Mouse (Mus musculus) MEL (cell line): ENCODE results near the gene Hoxd8. TPM values are rescaled to one million over a fixed set of nuclear protein-coding genes. Genes with fewer than 3 reads are reported as not detected.

Experiments used
- DNase-seq: peaks from one replicate; pipeline ENCODE4 v3.0.0; 2011; ENCODE audit warnings: low read depth, low spot score
- H3K27ac ChIP-seq: 2 replicates; pipeline ENCODE4 v1.5.1; 2012; ENCODE audit warnings: low read depth, mild to moderate bottlenecking, control low read depth, low read length, moderate library complexity; ENCODE audit not compliant: control insufficient read depth
- H3K27me3 ChIP-seq, 2 experiments: fragments of 150-350 bp in 1 of 2; sonication (generic) in 1 of 2; 2 replicates each; pipeline ENCODE4 v1.6.1; 2012; ENCODE audit warnings: low read length in 2 of 2, mild to moderate bottlenecking in 2 of 2, improper control_type of control experiment in 1 of 2, moderate library complexity in 1 of 2; ENCODE audit not compliant: insufficient read depth in 2 of 2, control insufficient read depth in 1 of 2
- H3K36me3 ChIP-seq, 2 experiments: 2 replicates each; pipeline ENCODE4 v1.6.1; 2012 to 2014; ENCODE audit warnings: low read length in 2 of 2, improper control_type of control experiment in 1 of 2, inconsistent platforms in 1 of 2, mild to moderate bottlenecking in 1 of 2; ENCODE audit not compliant: insufficient read depth in 2 of 2, control insufficient read depth in 1 of 2
- H3K4me1 ChIP-seq, 2 experiments: fragments of 150-350 bp in 1 of 2; sonication (generic) in 1 of 2; 2 replicates each; pipeline ENCODE4 v1.6.1; 2012; ENCODE audit warnings: low read length in 2 of 2, improper control_type of control experiment in 1 of 2, mild to moderate bottlenecking in 1 of 2; ENCODE audit not compliant: insufficient read depth in 2 of 2, control insufficient read depth in 1 of 2
- H3K4me3 ChIP-seq, 2 experiments: fragments of 150-350 bp in 1 of 2; sonication (generic) in 1 of 2; 2 replicates each; pipeline ENCODE4 v1.5.1; 2012; ENCODE audit warnings: low read depth in 2 of 2, low read length in 2 of 2, mild to moderate bottlenecking in 2 of 2, moderate library complexity in 2 of 2, control low read depth in 1 of 2, improper control_type of control experiment in 1 of 2; ENCODE audit not compliant: control insufficient read depth in 1 of 2, insufficient read depth in 1 of 2
- H3K79me2 ChIP-seq: 2 replicates; pipeline ENCODE4 v1.6.1; 2012; ENCODE audit warnings: mild to moderate bottlenecking, low read length, moderate library complexity; ENCODE audit not compliant: control insufficient read depth, poor library complexity, insufficient read depth
- H3K9ac ChIP-seq: 2 replicates; pipeline ENCODE4 v1.6.1; 2012; ENCODE audit warnings: low read depth, mild to moderate bottlenecking, control low read depth, low read length, moderate library complexity; ENCODE audit not compliant: control insufficient read depth, poor library complexity, severe bottlenecking
- H3K9me3 ChIP-seq: fragments of 150-350 bp; sonication (generic); replicated peaks from 2 replicates; pipeline ENCODE4 v1.6.1; 2012; ENCODE audit warnings: mild to moderate bottlenecking, low read length, improper control_type of control experiment, moderate library complexity; ENCODE audit not compliant: insufficient read depth
- EP300 ChIP-seq, 2 experiments: IDR thresholded peaks; 2 replicates each; pipeline ENCODE4 v1.6.1; 2011; ENCODE audit warnings: improper control_type of control experiment in 2 of 2, low read length in 2 of 2, low read depth in 1 of 2, mild to moderate bottlenecking in 1 of 2
- MAX ChIP-seq: IDR thresholded peaks from 2 replicates; pipeline ENCODE4 v1.6.1; 2011; ENCODE audit warnings: low read length, improper control_type of control experiment
- MAZ ChIP-seq: IDR thresholded peaks from 2 replicates; pipeline ENCODE4 v1.6.1; 2012; ENCODE audit warnings: low read depth, mild to moderate bottlenecking, inconsistent platforms, low read length, improper control_type of control experiment
- POLR2AphosphoS5 ChIP-seq: IDR thresholded peaks from 2 replicates; pipeline ENCODE4 v1.6.1; 2012; ENCODE audit warnings: low read depth, borderline replicate concordance, mild to moderate bottlenecking, inconsistent platforms, low read length, moderate library complexity, mixed read lengths
- RAD21 ChIP-seq: IDR thresholded peaks from 2 replicates; pipeline ENCODE4 v1.6.1; 2011; ENCODE audit warnings: mild to moderate bottlenecking, low read depth, low read length, improper control_type of control experiment
- USF2 ChIP-seq, 2 experiments: IDR thresholded peaks; 2 replicates each; pipeline ENCODE4 v1.6.1; 2011 to 2012; ENCODE audit warnings: improper control_type of control experiment in 2 of 2, low read length in 2 of 2, borderline replicate concordance in 1 of 2, inconsistent platforms in 1 of 2, low read depth in 1 of 2, mild to moderate bottlenecking in 1 of 2; ENCODE audit not compliant: insufficient read depth in 1 of 2
- ZNF384 ChIP-seq: IDR thresholded peaks from 2 replicates; pipeline ENCODE4 v1.6.1; 2012; ENCODE audit warnings: low read depth, mild to moderate bottlenecking, inconsistent platforms, low read length, improper control_type of control experiment
- polyA plus RNA-seq, 2 experiments: library from polyadenylated mRNA; stranded (reverse) in 1 of 2; unstranded in 1 of 2; fragments of >175 nt in 1 of 2; fragments of >200 nt in 1 of 2; gene quantifications; 2 replicates each; pipeline versions ENCODE4 v1.2.1 to v1.2.4; 2012; ENCODE audit warnings: low replicate concordance in 2 of 2, low read depth in 1 of 2; ENCODE audit not compliant: insufficient read length in 2 of 2, insufficient read depth in 1 of 2, missing spikeins in 1 of 2
- total RNA-seq: library from RNA; depleted of rRNA; stranded (reverse); fragments of 300-350 nt; gene quantifications from 2 replicates; pipeline ENCODE4 v1.2.3, GENCODE M21; 2012

The Hoxd8 gene
- total and polyA plus RNA-seq, 3 experiments: 4.7 to 7.4 TPM; not detected in 1

- peaks cover 0 to 1% of the 10 kb centered on the region in 2 experiments; a peak in 1 of 4 replicates for H3K27me3 ChIP-seq
- no peak for TF ChIP-seq EP300 (IDR thresholded peaks at IDR 0.05; ENCODE audit: low read depth in 1 of 2, low read length in 2 of 2)
- no peak for TF ChIP-seq MAX
- TF ChIP-seq USF2 (IDR thresholded peaks at IDR 0.05; ENCODE audit: borderline replicate concordance in 1 of 2, insufficient read depth in 1 of 2, low read depth in 1 of 2, low read length in 2 of 2): no peak
- TF ChIP-seq, all 39 proteins: peak for 0
- Histone ChIP-seq H3K27ac (no peak overlapping the region), H3K9ac (no peak overlapping the region), H3K4me3 (no peak overlapping the region), H3K9me3 (no peaks in the 10 kb centered on the region), H3K79me2 (peaks cover 6% of the 10 kb centered on the region; the same call in 1 of the 2 replicates), H3K36me3 (peaks cover 0 to 2% of the 10 kb centered on the region in 2 experiments; a peak in 1 of 4 replicates), H3K4me1 (no peaks in the 10 kb centered on the region; a peak in 2 of 4 replicates)
- no peak for DNase-seq
These were observed 3.2 kb downstream of the Hoxd8 start for GRCm38 (mm10) chr2:74707599-74707998.

- peaks cover 0 to 2% of the 10 kb centered on the region in 2 experiments; a peak in 1 of 4 replicates for H3K36me3 ChIP-seq
- H3K9me3 ChIP-seq: no peaks in the 10 kb centered on the region
- H3K79me2 ChIP-seq: peaks cover 6% of the 10 kb centered on the region; the same call in 1 of the 2 replicates
- H3K27ac ChIP-seq: no peak overlapping the region
- DNase-seq: no peak
- H3K4me1 ChIP-seq: no peaks in the 10 kb centered on the region; a peak in 2 of 4 replicates
- no peak overlapping the region for H3K4me3 ChIP-seq
- peaks cover 0 to 1% of the 10 kb centered on the region in 2 experiments; a peak in 1 of 4 replicates for H3K27me3 ChIP-seq
- no peak overlapping the region for H3K9ac ChIP-seq
- TF ChIP-seq USF2 (IDR thresholded peaks at IDR 0.05; ENCODE audit: borderline replicate concordance in 1 of 2, insufficient read depth in 1 of 2, low read depth in 1 of 2, low read length in 2 of 2) (no peak), MAZ (no peak), POLR2AphosphoS5 (no peak)
These were observed 4.3 kb downstream of the Hoxd8 start for GRCm38 (mm10) chr2:74708676-74709075.

- Histone ChIP-seq H3K9ac (no peak overlapping the region), H3K9me3 (no peaks in the 10 kb centered on the region), H3K4me1 (no peaks in the 10 kb centered on the region; a peak in 2 of 4 replicates), H3K79me2 (peaks cover 6% of the 10 kb centered on the region; the same call in 1 of the 2 replicates), H3K36me3 (peaks cover 0 to 2% of the 10 kb centered on the region in 2 experiments; a peak in 1 of 4 replicates), H3K4me3 (no peak overlapping the region)
- DNase-seq: no peak
- TF ChIP-seq ZNF384 (peak; percentile 81), RAD21 (no peak)
- TF ChIP-seq, all 39 proteins: peak for 1
- Histone ChIP-seq H3K27ac (no peak overlapping the region), H3K27me3 (peaks cover 0 to 1% of the 10 kb centered on the region in 2 experiments; a peak in 1 of 4 replicates)
These were observed 5.3 kb downstream of the Hoxd8 start for GRCm38 (mm10) chr2:74709465-74710419.
